8 mouse cellular contexts compared by ENCODE assay signal in genomic region chr2:93226606-93227595, GRCm38 (mm10). TPM values are rescaled to one million over a fixed set of nuclear protein-coding genes. Genes with fewer than 3 reads are reported as not detected.
DNase-seq lines count a peak whose midpoint lies in the region; ATAC-seq and TF ChIP-seq lines count a peak whose summit lies in the region.

No protein-coding gene starts in this region.

- no peaks in the 10 kb centered on the region for H3K79me2 ChIP-seq in C2C12 (ENCODE audit: control insufficient read depth, insufficient read depth)

- peak; percentile 94 for DNase-seq in brain, embryonic 14.5 days (ENCODE audit: low read depth)
- DNase-seq in forebrain, embryonic 11.5 days (ENCODE audit: low spot score): peak; percentile 97
- DNase-seq in kidney, postnatal 25 days: peak; percentile 87 to 93
- peak; percentile 48 for DNase-seq in liver, embryonic 13.5 days
- peak; percentile 72 for DNase-seq in thymus, postnatal 0 days (ENCODE audit: low spot score)

- H3K9me3 ChIP-seq in forebrain, embryonic 11.5 days (ENCODE audit: control insufficient read depth, low read length): no peaks in the 10 kb centered on the region
- H3K9me3 ChIP-seq in heart, embryonic 15.5 days (replicated peaks): no peaks in the 10 kb centered on the region
- H3K9me3 ChIP-seq in liver, embryonic 13.5 days (replicated peaks): no peaks in the 10 kb centered on the region

- TF ChIP-seq POLR2A in brain, embryonic 14.5 days (IDR thresholded peaks at IDR 0.05; ENCODE audit: borderline replicate concordance, extremely low read depth, insufficient read depth, insufficient read length, poor library complexity, severe bottlenecking): no peak
- TF ChIP-seq POLR2A in olfactory bulb, adult 2 months (IDR thresholded peaks at IDR 0.05; ENCODE audit: insufficient read depth, low read depth, low read length): no peak

- no peak overlapping the region for H3K4me3 ChIP-seq in C2C12 (ENCODE audit: insufficient read depth, poor library complexity, severe bottlenecking)
- H3K4me3 ChIP-seq in forebrain, embryonic 11.5 days (ENCODE audit: low read depth, low read length): peak overlapping the region; percentile 18
- H3K4me3 ChIP-seq in heart, embryonic 15.5 days: no peak overlapping the region
- no peak overlapping the region for H3K4me3 ChIP-seq in liver, embryonic 13.5 days (replicated peaks)
- H3K4me3 ChIP-seq in olfactory bulb, adult 2 months (ENCODE audit: insufficient read depth, low read depth, low read length): no peak overlapping the region

- H3ac ChIP-seq in C2C12 (ENCODE audit: control insufficient read depth, insufficient read length, low read depth): no peak overlapping the region

- H3K27ac ChIP-seq in forebrain, embryonic 11.5 days (ENCODE audit: low read depth, low read length): peak overlapping the region; percentile 98
- H3K27ac ChIP-seq in heart, embryonic 15.5 days: no peak overlapping the region
- no peak overlapping the region for H3K27ac ChIP-seq in liver, embryonic 13.5 days
- no peak overlapping the region for H3K27ac ChIP-seq in olfactory bulb, adult 2 months (ENCODE audit: insufficient read depth, low read depth, low read length)

- peak overlapping the region; percentile 51 for H3K4me2 ChIP-seq in forebrain, embryonic 11.5 days (ENCODE audit: low read depth, low read length, severe bottlenecking)
- H3K4me2 ChIP-seq in heart, embryonic 15.5 days: peak overlapping the region; percentile 7; the same call in 1 of the 2 replicates
- H3K4me2 ChIP-seq in liver, embryonic 13.5 days: no peak overlapping the region

- peak overlapping the region; percentile 55 for H3K9ac ChIP-seq in forebrain, embryonic 11.5 days (ENCODE audit: low read length)
- no peak overlapping the region for H3K9ac ChIP-seq in heart, embryonic 15.5 days
- no peak overlapping the region for H3K9ac ChIP-seq in liver, embryonic 13.5 days

- peaks cover 28% of the 10 kb centered on the region for H3K4me1 ChIP-seq in forebrain, embryonic 11.5 days (replicated peaks; ENCODE audit: control insufficient read depth, insufficient read depth, low read length)
- H3K4me1 ChIP-seq in heart, embryonic 15.5 days (replicated peaks): peaks cover 36% of the 10 kb centered on the region
- no peaks in the 10 kb centered on the region for H3K4me1 ChIP-seq in liver, embryonic 13.5 days (replicated peaks)
- no peaks in the 10 kb centered on the region for H3K4me1 ChIP-seq in olfactory bulb, adult 2 months (ENCODE audit: control insufficient read depth, insufficient read depth, low read length)

- 8% methylated on average over 20 of the region's 20 CpGs for WGBS in forebrain, embryonic 11.5 days
- 27% methylated on average over 20 of the region's 20 CpGs for WGBS in heart, embryonic 15.5 days
- WGBS in liver, embryonic 13.5 days (ENCODE audit: insufficient replicate concordance): 33% methylated on average over 20 of the region's 20 CpGs
- 14% methylated on average over 20 of the region's 20 CpGs for WGBS in olfactory bulb, adult 2 months

- H3K27me3 ChIP-seq in C2C12 (ENCODE audit: control insufficient read depth, insufficient read depth, insufficient read length): peaks cover 62% of the 10 kb centered on the region
- H3K27me3 ChIP-seq in forebrain, embryonic 11.5 days (ENCODE audit: control insufficient read depth, insufficient read depth, low read length): no peaks in the 10 kb centered on the region
- H3K27me3 ChIP-seq in heart, embryonic 15.5 days: no peaks in the 10 kb centered on the region
- H3K27me3 ChIP-seq in liver, embryonic 13.5 days: no peaks in the 10 kb centered on the region

- TF ChIP-seq CTCF in C2C12 (IDR thresholded peaks at IDR 0.05; ENCODE audit: control insufficient read depth, insufficient read depth, insufficient read length): peak; percentile 93
- TF ChIP-seq CTCF in brain, embryonic 14.5 days (IDR thresholded peaks at IDR 0.05; ENCODE audit: borderline replicate concordance, extremely low read depth, insufficient read depth, insufficient read length): peak; percentile 99
- peak; percentile 84 for TF ChIP-seq CTCF in olfactory bulb, adult 2 months (IDR thresholded peaks at IDR 0.05; ENCODE audit: insufficient read depth, low read depth, low read length)

- no peaks in the 10 kb centered on the region for H3K36me3 ChIP-seq in C2C12 (ENCODE audit: control insufficient read depth, insufficient read depth)
- no peaks in the 10 kb centered on the region for H3K36me3 ChIP-seq in forebrain, embryonic 11.5 days (ENCODE audit: control insufficient read depth, insufficient read depth, low read length)
- H3K36me3 ChIP-seq in heart, embryonic 15.5 days: 0 out of 2 replicates have a peak, but pooled peaks cover 3% of the 10 kb centered on the region
- no peaks in the 10 kb centered on the region for H3K36me3 ChIP-seq in liver, embryonic 13.5 days

- peak; percentile 53 for ATAC-seq in forebrain, embryonic 11.5 days (replicated peaks; ENCODE audit: low FRiP score)
- peak; percentile 76 for ATAC-seq in heart, embryonic 15.5 days (replicated peaks; ENCODE audit: insufficient number of reproducible peaks, insufficient read depth, low FRiP score, low read depth)
- 0 out of 2 replicates have a peak, but pooled peaks have one; percentile 53 for ATAC-seq in liver, embryonic 13.5 days (ENCODE audit: low read depth)

- no peaks in the 10 kb centered on the region for H3K79me3 ChIP-seq in C2C12 (ENCODE audit: low read depth)

TF ChIP-seq in C2C12, 6 proteins besides CTCF, POLR2A, EP300 and RAD21:
- TF ChIP-seq MYOG (IDR thresholded peaks at IDR 0.05; ENCODE audit: control insufficient read depth, extremely low read depth, insufficient read length): no peak

RNA-seq across cellular contexts. Expression of gene Trp53i11, which starts 39.6 kb away (rescaled TPM):
- polyA plus RNA-seq in C2C12 (2012; fragmentation: generic; extraction: Trizol): 3.3 TPM
- polyA plus RNA-seq in brain, embryonic 14.5 days (2012; rRNA removed): 145 and 192 TPM in 2 replicates
- polyA plus RNA-seq in forebrain, embryonic 11.5 days (2014; fragmentation: Nextera tagmentation; extraction: Ambion mirVana): 155 and 170 TPM in 2 replicates
- 19.7 and 31.6 TPM in 2 replicates for polyA plus RNA-seq in heart, embryonic 15.5 days (2015; fragmentation: Nextera tagmentation; extraction: Ambion mirVana)
- polyA plus RNA-seq in liver, embryonic 13.5 days (2015; fragmentation: Nextera tagmentation; extraction: Ambion mirVana): 1.5 and 2.2 TPM in 2 replicates
- 231 TPM in 1 of 2 replicates, not detected in the other for polyA plus RNA-seq in olfactory bulb, adult 2 months (2012; ENCODE audit: insufficient read depth, insufficient read length, low replicate concordance, missing spikeins)
- 43.1 and 52.4 TPM in 2 replicates for polyA plus RNA-seq in thymus, postnatal 0 days (2015; fragmentation: Nextera tagmentation; extraction: Ambion mirVana)
